Mouse (Mus musculus) limb, embryonic 12.5 days (tissue): ENCODE results near the gene Gstp2. TPM values are rescaled to one million over a fixed set of nuclear protein-coding genes. Genes with fewer than 3 reads are reported as not detected.
"Not testable (repeated sequence)": the region's sequence is repeated elsewhere in the genome, so short reads cannot be mapped to it uniquely, and the experiment has no call there.

ENCODE experiments used
- ATAC-seq: fragments of 200-750 bp; cut with Nextera tagmentation; 2 replicates; pipeline ENCODE4 v1.8.0; 2017; ENCODE audit warnings: low read depth, moderate TSS enrichment; ENCODE audit not compliant: insufficient number of reproducible peaks, insufficient read depth, low FRiP score, low TSS enrichment
- H3K27ac ChIP-seq: fragments of 300-500 bp; sonication (generic); 2 replicates; pipeline ENCODE4 v1.5.1; 2016; ENCODE audit warnings: mild to moderate bottlenecking, moderate library complexity
- H3K27me3 ChIP-seq: fragments of 300-500 bp; sonication (generic); 2 replicates; pipeline ENCODE4 v1.6.1; 2016; ENCODE audit warnings: mild to moderate bottlenecking, moderate library complexity
- H3K36me3 ChIP-seq: fragments of 300-500 bp; sonication (generic); 2 replicates; pipeline ENCODE4 v1.6.1; 2016; ENCODE audit warnings: mild to moderate bottlenecking, moderate library complexity
- H3K4me1 ChIP-seq: fragments of 300-500 bp; sonication (generic); replicated peaks from 2 replicates; pipeline ENCODE4 v1.6.1; 2016
- H3K4me2 ChIP-seq: fragments of 300-500 bp; sonication (generic); 2 replicates; pipeline ENCODE4 v1.6.1; 2016; ENCODE audit warnings: mild to moderate bottlenecking, moderate library complexity
- H3K4me3 ChIP-seq: fragments of 300-500 bp; sonication (generic); replicated peaks from 2 replicates; pipeline ENCODE4 v1.5.1; 2016; ENCODE audit warnings: mild to moderate bottlenecking
- H3K9ac ChIP-seq: fragments of 300-500 bp; sonication (generic); replicated peaks from 2 replicates; pipeline ENCODE4 v1.6.1; 2016; ENCODE audit warnings: mild to moderate bottlenecking, moderate library complexity
- H3K9me3 ChIP-seq: fragments of 300-500 bp; sonication (generic); 2 replicates; pipeline ENCODE4 v1.6.1; 2016; ENCODE audit warnings: mild to moderate bottlenecking, moderate library complexity
- WGBS: fragments of 180-500 bp; shearing (Covaris S2); methylation state at CpG from one replicate; pipeline ENCODE4 v1.1.7; 2016; 5-methylcytosine and 5-hydroxymethylcytosine counted together
- polyA plus RNA-seq: library from polyadenylated mRNA; unstranded; fragments of >200 nt; fragmentation: Nextera tagmentation; extraction: Ambion mirVana; gene quantifications from 2 replicates; pipeline ENCODE4 v1.2.1, GENCODE M21; 2016

Gene Gstp2
- polyA plus RNA-seq, 1 experiment from 2014 or later: 1.8 TPM

GRCm38 (mm10) chr19:4057962-4058361, 12.1 kb upstream of the Gstp2 start:
- 91% methylated on average over 7 of the region's 7 CpGs for WGBS
- ATAC-seq: no peak
- H3K9ac ChIP-seq: no peak overlapping the region
- H3K9me3 ChIP-seq: no peaks in the 10 kb centered on the region
- no peak overlapping the region for H3K4me3 ChIP-seq
- H3K4me1 ChIP-seq: no peaks in the 10 kb centered on the region
- H3K4me2 ChIP-seq: no peak overlapping the region
- H3K27ac ChIP-seq: no peak overlapping the region
- H3K27me3 ChIP-seq: no peaks in the 10 kb centered on the region
- H3K36me3 ChIP-seq: no peaks in the 10 kb centered on the region

- WGBS: 84% methylated on average over 13 of the region's 13 CpGs
- Histone ChIP-seq H3K27ac (no peak overlapping the region), H3K4me2 (no peak overlapping the region), H3K36me3 (no peaks in the 10 kb centered on the region), H3K9ac (no peak overlapping the region), H3K4me3 (no peak overlapping the region), H3K9me3 (no peaks in the 10 kb centered on the region), H3K27me3 (no peaks in the 10 kb centered on the region), H3K4me1 (no peaks in the 10 kb centered on the region)
- no peak for ATAC-seq
Measured at GRCm38 (mm10) chr19:4057389-4057788, 11.6 kb upstream of the Gstp2 start.

GRCm38 (mm10) chr19:4056727-4057126, 10.9 kb upstream of the Gstp2 start:
- H3K36me3 ChIP-seq: no peaks in the 10 kb centered on the region
- 43% methylated on average over 4 of the region's 4 CpGs for WGBS
- no peaks in the 10 kb centered on the region for H3K9me3 ChIP-seq

GRCm38 (mm10) chr19:4055947-4056693, 10.3 kb upstream of the Gstp2 start:
- H3K9ac ChIP-seq: no peak overlapping the region
- 61% methylated on average over 15 of the region's 15 CpGs for WGBS
- H3K27ac ChIP-seq: no peak overlapping the region
- H3K36me3 ChIP-seq: no peaks in the 10 kb centered on the region
- H3K4me1 ChIP-seq: no peaks in the 10 kb centered on the region
- H3K27me3 ChIP-seq: no peaks in the 10 kb centered on the region
- no peak overlapping the region for H3K4me2 ChIP-seq
- peaks cover under 1% of the 10 kb centered on the region; the same call in 1 of the 2 replicates for H3K9me3 ChIP-seq
- no peak overlapping the region for H3K4me3 ChIP-seq
- no peak for ATAC-seq

More at GRCm38 (mm10) chr19:4056727-4057126, 10.9 kb upstream of the Gstp2 start:
- no peak overlapping the region for H3K9ac ChIP-seq
- no peak overlapping the region for H3K27ac ChIP-seq
- H3K4me3 ChIP-seq: no peak overlapping the region
- H3K4me2 ChIP-seq: no peak overlapping the region
- H3K27me3 ChIP-seq: no peaks in the 10 kb centered on the region
- no peaks in the 10 kb centered on the region for H3K4me1 ChIP-seq
- no peak for ATAC-seq

GRCm38 (mm10) chr19:4055216-4055946, 9.6 kb upstream of the Gstp2 start:
- H3K4me1 ChIP-seq: no peaks in the 10 kb centered on the region
- no peak overlapping the region for H3K4me2 ChIP-seq
- H3K9ac ChIP-seq: no peak overlapping the region
- no peak overlapping the region for H3K27ac ChIP-seq
- WGBS: 71% methylated on average over 8 of the region's 8 CpGs
- H3K27me3 ChIP-seq: no peaks in the 10 kb centered on the region
- no peak overlapping the region for H3K4me3 ChIP-seq
- H3K9me3 ChIP-seq: peaks cover 3% of the 10 kb centered on the region; the same call in 1 of the 2 replicates
- no peaks in the 10 kb centered on the region for H3K36me3 ChIP-seq
- no peak for ATAC-seq

GRCm38 (mm10) chr19:4054613-4055012, 8.8 kb upstream of the Gstp2 start:
- no peaks in the 10 kb centered on the region for H3K27me3 ChIP-seq
- H3K36me3 ChIP-seq: no peaks in the 10 kb centered on the region
- no peak overlapping the region for H3K27ac ChIP-seq
- no peak for ATAC-seq
- no peak overlapping the region for H3K9ac ChIP-seq
- no peak overlapping the region for H3K4me3 ChIP-seq
- no peak overlapping the region for H3K4me2 ChIP-seq
- WGBS: 86% methylated on average over 5 of the region's 5 CpGs
- H3K9me3 ChIP-seq: peaks cover 3% of the 10 kb centered on the region; the same call in 1 of the 2 replicates
- no peaks in the 10 kb centered on the region for H3K4me1 ChIP-seq

GRCm38 (mm10) chr19:4052516-4053030, 6.8 kb upstream of the Gstp2 start:
- ATAC-seq: no peak
- Histone ChIP-seq H3K9ac (no peak overlapping the region), H3K27ac (no peak overlapping the region), H3K4me1 (no peaks in the 10 kb centered on the region), H3K4me3 (no peak overlapping the region), H3K27me3 (no peaks in the 10 kb centered on the region), H3K36me3 (no peaks in the 10 kb centered on the region), H3K9me3 (peaks cover 3% of the 10 kb centered on the region; the same call in 1 of the 2 replicates), H3K4me2 (no peak overlapping the region)
- WGBS: 85% methylated on average over 5 of the region's 5 CpGs

GRCm38 (mm10) chr19:4051741-4052515, 6.1 kb upstream of the Gstp2 start:
- Histone ChIP-seq H3K9me3 (peaks cover 3% of the 10 kb centered on the region; the same call in 1 of the 2 replicates), H3K27ac (no peak overlapping the region), H3K4me3 (no peak overlapping the region), H3K9ac (no peak overlapping the region), H3K36me3 (no peaks in the 10 kb centered on the region), H3K4me2 (no peak overlapping the region), H3K4me1 (no peaks in the 10 kb centered on the region), H3K27me3 (no peaks in the 10 kb centered on the region)
- 55% methylated on average over 10 of the region's 10 CpGs for WGBS
- ATAC-seq: no peak

GRCm38 (mm10) chr19:4051016-4051415, 5.2 kb upstream of the Gstp2 start:
- no peak for ATAC-seq
- H3K4me2 ChIP-seq: no peak overlapping the region
- H3K9ac ChIP-seq: no peak overlapping the region
- H3K4me3 ChIP-seq: no peak overlapping the region
- no peaks in the 10 kb centered on the region for H3K4me1 ChIP-seq
- no peak overlapping the region for H3K27ac ChIP-seq
- WGBS: 92% methylated on average over 5 of the region's 5 CpGs
- no peaks in the 10 kb centered on the region for H3K27me3 ChIP-seq
- H3K9me3 ChIP-seq: peaks cover 3% of the 10 kb centered on the region; the same call in 1 of the 2 replicates
- H3K36me3 ChIP-seq: no peaks in the 10 kb centered on the region

- not testable (repeated sequence) for H3K4me3 ChIP-seq, H3K27ac ChIP-seq, H3K4me1 ChIP-seq, H3K27me3 ChIP-seq, ATAC-seq, H3K9me3 ChIP-seq, H3K9ac ChIP-seq, H3K4me2 ChIP-seq, H3K36me3 ChIP-seq
- WGBS: 81% methylated on average over 5 of the region's 5 CpGs
Measured at GRCm38 (mm10) chr19:4049069-4049468, 3.2 kb upstream of the Gstp2 start.

- Histone ChIP-seq H3K27me3 (no peaks in the 10 kb centered on the region), H3K4me2 (no peak overlapping the region), H3K4me1 (no peaks in the 10 kb centered on the region), H3K27ac (no peak overlapping the region), H3K4me3 (no peak overlapping the region), H3K9ac (no peak overlapping the region), H3K36me3 (no peaks in the 10 kb centered on the region), H3K9me3 (peaks cover 3% of the 10 kb centered on the region; the same call in 1 of the 2 replicates)
- 20% methylated on average over 4 of the region's 4 CpGs for WGBS
- no peak for ATAC-seq
Measured at GRCm38 (mm10) chr19:4047859-4048258, 2.0 kb upstream of the Gstp2 start.
